Mouse (Mus musculus) liver, postnatal 0 days (tissue): ENCODE measurements around the gene Ces1e. TPM values are rescaled to one million over a fixed set of nuclear protein-coding genes. Genes with fewer than 3 reads are reported as not detected.
"Not testable (repeated sequence)": the region's sequence is repeated elsewhere in the genome, so short reads cannot be mapped to it uniquely, and the experiment has no call there.

ENCODE experiments used
- ATAC-seq: fragments of 200-750 bp; cut with Nextera tagmentation; 2 replicates; pipeline ENCODE4 v1.8.0; 2017; ENCODE audit warnings: mild to moderate bottlenecking, moderate library complexity
- DNase-seq: peaks from one replicate; pipeline ENCODE4 v3.0.0-alpha.2; 2016
- H3K27ac ChIP-seq: fragments of 300-500 bp; sonication (generic); 2 replicates; pipeline ENCODE4 v1.5.1; 2014; ENCODE audit warnings: antibody characterized with exemption, moderate library complexity, mild to moderate bottlenecking, low read depth
- H3K27me3 ChIP-seq: fragments of 300-500 bp; sonication (generic); 2 replicates; pipeline ENCODE4 v1.6.1; 2014; ENCODE audit warnings: low read length, control low read depth, mixed read lengths; ENCODE audit not compliant: insufficient read depth
- H3K36me3 ChIP-seq: fragments of 300-500 bp; sonication (generic); replicated peaks from 2 replicates; pipeline ENCODE4 v1.6.1; 2014; ENCODE audit warnings: mild to moderate bottlenecking, control low read depth, low read length, moderate library complexity, mixed read lengths; ENCODE audit not compliant: insufficient read depth
- H3K4me1 ChIP-seq: fragments of 300-500 bp; sonication (generic); 2 replicates; pipeline ENCODE4 v1.6.1; 2014; ENCODE audit warnings: antibody characterized with exemption, mild to moderate bottlenecking, control low read depth; ENCODE audit not compliant: insufficient read depth
- H3K4me2 ChIP-seq: fragments of 300-500 bp; sonication (generic); 2 replicates; pipeline ENCODE4 v1.6.1; 2014; ENCODE audit warnings: low read depth, mild to moderate bottlenecking, low read length, moderate library complexity, mixed read lengths
- H3K4me3 ChIP-seq: fragments of 300-500 bp; sonication (generic); 2 replicates; pipeline ENCODE4 v1.5.1; 2014; ENCODE audit warnings: low read depth, low read length
- H3K9ac ChIP-seq: fragments of 300-500 bp; sonication (generic); replicated peaks from 2 replicates; pipeline ENCODE4 v1.6.1; 2014; ENCODE audit warnings: mild to moderate bottlenecking, moderate library complexity
- H3K9me3 ChIP-seq: fragments of 300-500 bp; sonication (generic); 2 replicates; pipeline ENCODE4 v1.6.1; 2016; ENCODE audit warnings: mild to moderate bottlenecking, control low read depth, low read length, mixed read lengths
- CTCF ChIP-seq: sonication (generic); IDR thresholded peaks from 2 replicates; pipeline ENCODE4 v1.5.1; 2016; ENCODE audit warnings: antibody characterized with exemption, low read depth
- EP300 ChIP-seq: IDR thresholded peaks from 2 replicates; pipeline ENCODE4 v1.6.1; 2016; ENCODE audit warnings: antibody characterized with exemption, low read depth, mild to moderate bottlenecking
- WGBS: fragments of 180-500 bp; shearing (Covaris S2); extraction: QIAGEN DNeasy Blood & Tissue Kit; methylation state at CpG from one replicate; pipeline ENCODE4 v1.1.7; 2014; ENCODE audit not compliant: insufficient replicate concordance; 5-methylcytosine and 5-hydroxymethylcytosine counted together
- polyA plus RNA-seq: library from polyadenylated mRNA; unstranded; fragments of >200 nt; fragmentation: Nextera tagmentation; extraction: Ambion mirVana; gene quantifications from 2 replicates; pipeline ENCODE4 v1.2.1, GENCODE M21; 2015

Gene Ces1e
- polyA plus RNA-seq, 1 experiment from 2014 or later = 5.4 TPM

GRCm38 (mm10) chr8:93221896-93222295 is 7.5 kb downstream of the Ces1e start:
- no peak for DNase-seq
- Histone ChIP-seq H3K27me3 (no peaks in the 10 kb centered on the region), H3K9me3 (no peaks in the 10 kb centered on the region), H3K4me1 (no peaks in the 10 kb centered on the region), H3K4me3 (no peak overlapping the region), H3K4me2 (no peak overlapping the region), H3K27ac (no peak overlapping the region), H3K9ac (no peak overlapping the region), H3K36me3 (no peaks in the 10 kb centered on the region)
- no peak for ATAC-seq
- TF ChIP-seq CTCF (no peak), EP300 (no peak)
- 67% methylated on average over 3 of the region's 3 CpGs for WGBS

- Histone ChIP-seq H3K4me3 (no peak overlapping the region), H3K9me3 (no peaks in the 10 kb centered on the region), H3K27ac (no peak overlapping the region), H3K9ac (no peak overlapping the region), H3K4me1 (no peaks in the 10 kb centered on the region), H3K27me3 (no peaks in the 10 kb centered on the region), H3K36me3 (no peaks in the 10 kb centered on the region), H3K4me2 (no peak overlapping the region)
- TF ChIP-seq EP300 (no peak), CTCF (peak; percentile 35)
- WGBS = 67% methylated on average over 4 of the region's 4 CpGs
- ATAC-seq (no peak), DNase-seq (no peak)
These were observed 11.6 kb downstream of the Ces1e start for GRCm38 (mm10) chr8:93217867-93218266.

GRCm38 (mm10) chr8:93217375-93217774 is 12.0 kb downstream of the Ces1e start:
- TF ChIP-seq EP300 (no peak), CTCF (no peak)
- no peak overlapping the region for H3K9ac ChIP-seq
- no peak for ATAC-seq

GRCm38 (mm10) chr8:93211091-93211490 is 18.3 kb downstream of the Ces1e start:
- Histone ChIP-seq H3K4me1 (no peaks in the 10 kb centered on the region), H3K9me3 (no peaks in the 10 kb centered on the region), H3K27ac (no peak overlapping the region), H3K9ac (no peak overlapping the region), H3K4me2 (no peak overlapping the region), H3K4me3 (no peak overlapping the region), H3K36me3 (no peaks in the 10 kb centered on the region), H3K27me3 (no peaks in the 10 kb centered on the region)
- TF ChIP-seq EP300 (no peak), CTCF (no peak)
- no peak for DNase-seq
- ATAC-seq = no peak; the same call in 1 of the 2 replicates

More at GRCm38 (mm10) chr8:93217375-93217774, 12.0 kb downstream of the Ces1e start:
- no peak for DNase-seq
- H3K4me3 ChIP-seq = no peak overlapping the region
- no peaks in the 10 kb centered on the region for H3K4me1 ChIP-seq
- WGBS = 65% methylated on average over 1 of the region's 1 CpGs
- no peak overlapping the region for H3K4me2 ChIP-seq
- H3K27me3 ChIP-seq = no peaks in the 10 kb centered on the region
- H3K36me3 ChIP-seq = no peaks in the 10 kb centered on the region
- H3K9me3 ChIP-seq = no peaks in the 10 kb centered on the region
- H3K27ac ChIP-seq = no peak overlapping the region

- not testable (repeated sequence) for H3K27ac ChIP-seq, H3K4me3 ChIP-seq, H3K9me3 ChIP-seq, H3K9ac ChIP-seq, DNase-seq, ATAC-seq, H3K4me1 ChIP-seq, H3K4me2 ChIP-seq, H3K36me3 ChIP-seq, H3K27me3 ChIP-seq
- 56% methylated on average over 7 of the region's 7 CpGs for WGBS
These were observed 30.3 kb downstream of the Ces1e start for GRCm38 (mm10) chr8:93199146-93199545.

- H3K9me3 ChIP-seq = no peaks in the 10 kb centered on the region
- peak within 1 kb of the TSS; percentile 48 for H3K27ac ChIP-seq
- ATAC-seq (peak; percentile 78), DNase-seq (peak; percentile 27)
- no peaks in the 10 kb centered on the region for H3K27me3 ChIP-seq
- H3K4me1 ChIP-seq = peaks cover 9% of the 10 kb centered on the region
- 49% methylated on average over 8 of the region's 8 CpGs for whole genome bisulfite sequencing
- TF ChIP-seq CTCF (no peak), EP300 (peak; percentile 45)
- peak within 1 kb of the TSS; percentile 62 for H3K4me2 ChIP-seq
- H3K9ac ChIP-seq = no peak within 1 kb of the TSS; the same call in 1 of the 2 replicates
- no peaks in the 10 kb centered on the region for H3K36me3 ChIP-seq
- H3K4me3 ChIP-seq = peak within 1 kb of the TSS; percentile 17
These were observed 31.5 kb downstream of the Ces1e start, which contains the start of gene Ces1d for GRCm38 (mm10) chr8:93197685-93198525. TSS of gene Ces1d (minus strand) at chr8:93197838.
